Mouse (Mus musculus) Patski (cell line): ENCODE data around the gene Ptpn11. TPM values are rescaled to one million over a fixed set of nuclear protein-coding genes. Genes with fewer than 3 reads are reported as not detected.

ENCODE experiments used
- ATAC-seq: fragments of 100-300 bp; one replicate; pipeline ENCODE4 v1.8.0; 2021
- CTCF ChIA-PET: fragments of 350-600 bp; sonication (Branson Sonifier 250); formaldehyde crosslinking; loops from one replicate; lab custom pipeline; 2022; ENCODE audit warnings: inconsistent platforms; lab: Charles Lee
- POLR2A ChIA-PET: fragments of 350-600 bp; sonication (Branson Sonifier 250); formaldehyde crosslinking; loops from one replicate; lab custom pipeline; 2022; ENCODE audit warnings: antibody characterized with exemption, inconsistent platforms; lab: Charles Lee
- DNase-seq: peaks from one replicate; pipeline ENCODE4 v3.0.0-alpha.2; 2011; ENCODE audit warnings: low read depth, low spot score
- H3K27me3 ChIP-seq: fragments of 371-371 bp; one replicate; pipeline ENCODE4 v1.5.1; 2021
- CTCF ChIP-seq: fragments of 100-300 bp; IDR thresholded peaks from one replicate; pipeline ENCODE4 v1.5.1; 2021
- in situ Hi-C: fragments of 300-500 bp; cut with MboI; formaldehyde crosslinking; loops from 3 replicates; pipeline ENCODE4 v1.11.1; 2018; ENCODE audit warnings: low pct_unique_long_range_greater_than_20kb, mixed read lengths
- polyA plus RNA-seq: library from polyadenylated mRNA; unstranded; gene quantifications from one replicate; pipeline ENCODE4 v1.2.3, GENCODE M21; 2021

The Ptpn11 gene
- polyA plus RNA-seq, 1 experiment from 2014 or later: 131 TPM

DNA sequence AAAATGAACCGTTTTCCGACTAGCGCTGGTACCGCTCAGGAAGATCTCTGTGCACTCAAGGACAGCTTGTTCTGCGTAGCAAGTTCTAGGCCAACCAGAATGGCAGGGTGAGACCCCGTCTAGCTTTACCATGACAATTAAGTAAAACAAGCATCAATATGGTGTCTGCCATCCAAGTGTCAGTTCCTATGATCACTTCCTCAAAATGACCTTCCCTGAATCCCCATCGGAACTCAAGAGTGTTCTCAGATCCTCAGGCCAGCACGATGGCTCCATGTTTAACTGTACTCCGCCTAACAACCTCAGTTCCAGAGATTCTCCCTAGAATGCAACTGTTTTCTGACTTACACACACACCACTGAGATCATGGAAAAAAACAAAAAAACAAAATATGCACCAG lies 2.9 kb downstream of the Ptpn11 start:
- ChIA-PET CTCF (no interaction called here), POLR2A (no interaction called here)
- no peak for ATAC-seq
- H3K27me3 ChIP-seq: no peaks in the 10 kb centered on the region
- DNase-seq: no peak
- TF ChIP-seq CTCF: no peak
- in situ Hi-C loops: loop anchor here (25.0 kb wide), 1 partner anchor 676 kb away; the partner anchor contains the start of genes Plbd2 and Slc8b1

DNA sequence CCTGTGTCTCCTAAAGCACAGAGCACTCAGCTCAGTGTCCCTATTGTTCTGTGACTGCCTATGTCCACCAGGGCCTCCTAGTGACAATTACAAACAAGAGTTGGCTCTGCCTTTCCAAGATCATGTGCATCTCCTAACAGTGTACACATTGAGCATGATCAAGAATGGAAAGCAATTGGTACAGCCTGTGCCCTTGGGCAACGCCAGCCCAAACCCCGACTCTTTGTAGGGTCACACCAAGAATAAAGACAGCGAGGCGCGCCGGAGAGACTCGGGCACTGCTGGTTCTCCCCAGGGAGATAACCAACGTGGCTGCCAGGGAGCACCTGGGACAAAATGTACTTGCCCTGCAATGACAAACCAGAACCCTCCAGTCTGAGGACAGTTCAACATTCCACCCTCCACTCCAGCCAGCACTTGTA lies 3.6 kb downstream of the Ptpn11 start:
- no peak for ATAC-seq
- H3K27me3 ChIP-seq: no peaks in the 10 kb centered on the region
- ChIA-PET POLR2A (no interaction called here), CTCF (no interaction called here)
- DNase-seq: no peak
- no peak for TF ChIP-seq CTCF
- in situ Hi-C loops: loop anchor here (25.0 kb wide), 1 partner anchor 675 kb away; the partner anchor contains the start of genes Plbd2 and Slc8b1

DNA sequence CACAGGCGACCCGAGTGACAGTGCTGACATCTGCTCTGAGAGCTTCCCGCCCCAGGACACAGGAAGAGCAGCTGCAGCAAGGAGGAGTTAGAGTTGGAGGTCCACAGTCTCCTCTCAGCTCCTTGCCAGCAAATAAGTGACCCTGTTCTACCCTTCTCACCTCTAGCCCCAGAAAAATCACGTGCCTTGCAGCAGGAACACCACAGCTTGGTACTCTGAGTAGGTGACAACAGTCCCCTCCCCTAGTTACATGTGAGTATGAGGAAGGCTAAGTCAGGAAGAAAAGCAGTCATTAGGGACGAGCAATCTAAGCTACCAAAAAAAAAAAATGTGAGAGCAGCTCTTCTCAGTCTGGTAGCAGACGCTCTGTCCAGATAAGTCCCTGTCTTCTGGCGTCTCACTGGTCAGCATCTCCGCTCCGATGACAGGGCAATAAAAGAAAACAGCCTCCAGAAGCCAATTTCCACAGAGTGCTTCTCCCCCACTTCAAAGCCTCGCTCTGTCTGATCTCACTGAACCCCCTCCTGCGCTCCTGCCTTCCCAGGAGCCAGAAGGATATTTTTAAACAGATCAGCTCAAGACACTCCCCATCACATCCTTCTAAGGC lies 6.1 kb downstream of the Ptpn11 start:
- no peak for TF ChIP-seq CTCF
- in situ Hi-C loops: loop anchor here (25.0 kb wide), 1 partner anchor 673 kb away; the partner anchor contains the start of genes Plbd2 and Slc8b1
- H3K27me3 ChIP-seq: no peaks in the 10 kb centered on the region
- no peak for ATAC-seq
- CTCF ChIA-PET: interaction anchor here (1.2 to 2.9 kb wide), 2 partner anchors 12 to 36 kb away, joined by 4 to 13 read pairs; no protein-coding TSS in a partner anchor
- DNase-seq: no peak
- POLR2A ChIA-PET: interaction anchor here (0.9 kb wide), 1 partner anchor 7 kb away, joined by 3 read pairs; no protein-coding TSS in a partner anchor

DNA sequence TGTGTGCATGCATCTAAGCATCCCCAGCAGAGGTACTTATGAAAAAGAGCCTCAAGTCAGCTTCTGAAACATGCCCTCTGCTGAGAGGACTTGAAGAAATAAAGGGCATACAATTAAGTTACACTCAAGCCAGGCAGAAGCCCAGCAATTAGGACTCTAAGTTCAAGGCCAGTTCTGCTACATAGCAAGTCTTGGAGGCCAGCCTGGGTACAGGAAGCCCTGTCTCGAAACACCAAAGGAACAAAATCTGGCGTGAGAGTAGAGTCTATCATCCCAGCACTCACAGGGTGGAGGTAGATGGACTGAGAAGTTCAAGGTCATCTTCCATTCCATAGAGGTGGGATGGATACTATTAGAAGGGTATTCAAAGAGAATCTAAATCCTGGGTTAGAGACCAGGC lies 6.8 kb downstream of the Ptpn11 start:
- no peaks in the 10 kb centered on the region for H3K27me3 ChIP-seq
- no peak for TF ChIP-seq CTCF
- in situ Hi-C loops: loop anchor here (25.0 kb wide), 1 partner anchor 672 kb away; the partner anchor contains the start of genes Plbd2 and Slc8b1
- no peak for DNase-seq
- CTCF ChIA-PET: interaction anchor here (2.9 kb wide), 1 partner anchor 11 kb away, joined by 13 read pairs; no protein-coding TSS in a partner anchor
- ATAC-seq: no peak
- POLR2A ChIA-PET: no interaction called here

DNA sequence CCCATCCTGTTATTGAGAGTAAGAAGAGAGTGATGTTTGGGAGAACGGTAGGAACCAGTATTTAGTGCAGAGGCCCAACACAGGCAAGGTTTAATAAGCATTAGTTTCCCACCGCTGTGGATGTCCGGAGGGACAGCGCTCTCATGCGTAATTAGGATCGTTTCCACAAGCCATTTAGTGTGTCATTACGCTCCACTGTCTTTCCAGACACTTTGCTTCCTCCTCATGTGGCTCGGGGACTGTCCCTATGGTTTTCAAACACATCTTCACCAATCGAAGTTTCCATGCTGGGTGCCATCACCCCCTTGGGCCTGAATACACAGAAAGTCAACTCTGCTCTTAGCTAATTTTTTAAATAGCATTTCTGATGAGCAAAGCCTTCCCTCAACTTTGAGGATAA lies 7.9 kb downstream of the Ptpn11 start:
- CTCF ChIA-PET: interaction anchor here (2.9 kb wide), 1 partner anchor 10 kb away, joined by 13 read pairs; no protein-coding TSS in a partner anchor

DNA sequence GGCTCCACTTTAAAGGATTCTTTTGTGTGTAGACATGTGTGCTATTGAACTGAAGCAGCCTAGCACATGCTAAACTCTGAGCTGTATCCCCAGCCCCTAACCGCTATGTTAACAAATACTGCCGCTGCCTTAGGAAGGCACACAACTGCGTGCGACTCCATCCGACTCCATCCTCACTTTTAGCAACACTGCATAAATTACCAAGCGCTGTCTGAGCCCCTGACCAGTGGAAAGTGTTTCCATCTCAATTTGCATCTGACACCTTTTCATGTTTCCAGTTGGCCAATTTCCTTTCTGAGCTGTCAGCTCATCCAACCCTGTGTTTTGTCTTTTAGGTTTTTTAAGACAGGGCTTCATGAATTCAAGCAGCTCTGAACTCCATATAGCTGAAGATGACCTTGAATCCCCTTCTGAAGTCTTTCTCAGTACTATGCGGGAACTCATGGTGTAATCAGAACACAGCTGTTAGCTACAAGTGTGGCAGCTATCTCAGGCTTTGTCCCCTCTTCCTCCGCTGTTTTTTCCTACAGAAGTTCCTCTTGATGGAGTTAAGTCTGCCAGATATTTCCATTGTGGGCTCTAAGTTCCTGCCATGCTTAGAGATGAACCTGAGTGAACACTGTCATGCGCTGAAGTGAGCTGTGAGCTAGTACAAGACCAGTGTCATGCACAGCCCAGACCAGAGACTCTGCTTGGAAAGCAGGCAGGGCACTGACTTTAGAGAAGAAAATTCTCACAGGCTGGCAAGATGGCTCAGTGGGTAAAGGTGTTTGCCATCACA lies 11.9 kb downstream of the Ptpn11 start:
- in situ Hi-C loops: loop anchor here (25.0 kb wide), 1 partner anchor 667 kb away; the partner anchor contains the start of genes Plbd2 and Slc8b1
- POLR2A ChIA-PET: interaction anchor here (1.1 to 1.7 kb wide), 3 partner anchors 11 to 43 kb away, joined by 3 to 6 read pairs (median 5); no protein-coding TSS in a partner anchor
- no peak for DNase-seq
- TF ChIP-seq CTCF: no peak
- CTCF ChIA-PET: interaction anchor here (1.0 to 1.9 kb wide), 3 partner anchors 11 to 21 kb away, joined by 3 to 6 read pairs (median 5); no protein-coding TSS in a partner anchor
- ATAC-seq: no peak
- H3K27me3 ChIP-seq: no peaks in the 10 kb centered on the region

More for the DNA sequence above, 7.9 kb downstream of the Ptpn11 start:
- ATAC-seq (no peak), DNase-seq (no peak)
- no peak for TF ChIP-seq CTCF
- in situ Hi-C loops: loop anchor here (25.0 kb wide), 1 partner anchor 671 kb away; the partner anchor contains the start of genes Plbd2 and Slc8b1
- POLR2A ChIA-PET: no interaction called here
- H3K27me3 ChIP-seq: no peaks in the 10 kb centered on the region

DNA sequence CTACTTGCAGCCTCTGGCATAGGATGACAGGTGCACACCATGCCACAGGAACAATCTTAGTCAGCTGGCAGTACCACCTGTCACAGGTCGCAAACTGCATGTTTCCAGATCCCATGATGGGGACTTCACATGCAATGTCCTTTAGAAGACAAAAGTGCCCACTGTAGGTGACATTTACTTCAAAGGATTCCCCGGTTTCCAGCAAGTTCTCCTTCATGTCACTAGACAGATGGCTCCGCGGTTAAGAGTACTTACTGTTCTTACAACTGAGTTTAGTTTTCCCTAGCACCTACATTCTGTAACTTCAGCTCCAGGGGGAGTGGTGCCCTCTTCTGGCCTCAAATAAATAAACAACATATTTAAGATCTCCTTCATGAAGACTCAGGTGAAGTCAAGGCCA lies 18.4 kb downstream of the Ptpn11 start:
- DNase-seq (no peak), ATAC-seq (no peak)
- H3K27me3 ChIP-seq: no peaks in the 10 kb centered on the region
- ChIA-PET CTCF (interaction anchor here (0.8 to 3.0 kb wide), 4 partner anchors 8 to 17 kb away, joined by 3 to 13 read pairs (median 5); no protein-coding TSS in a partner anchor), POLR2A (no interaction called here)
- in situ Hi-C loops: no loop called here
- TF ChIP-seq CTCF: peak; percentile 64

DNA sequence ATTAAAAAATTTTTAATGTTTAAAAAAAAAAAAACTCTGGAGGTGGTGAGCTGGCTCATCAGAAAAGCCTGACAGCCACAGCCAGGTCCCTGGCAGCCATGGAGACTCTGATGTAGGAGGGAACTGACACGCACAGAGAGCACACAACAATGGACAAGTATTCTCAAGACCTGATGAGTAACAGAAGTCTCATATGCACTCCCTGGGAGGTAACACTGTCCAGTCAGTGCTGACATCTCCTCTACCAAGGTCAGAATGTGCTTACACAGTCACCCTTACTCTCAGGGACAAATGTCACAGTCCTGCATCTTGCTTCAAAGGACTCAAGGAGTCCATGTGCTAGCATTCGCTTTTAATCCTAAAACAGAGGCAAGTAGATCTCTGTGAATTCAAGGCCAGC lies 21.6 kb downstream of the Ptpn11 start:
- peak; percentile 77 for DNase-seq
- TF ChIP-seq CTCF: no peak
- ATAC-seq: peak; percentile 78
- H3K27me3 ChIP-seq: no peaks in the 10 kb centered on the region
- in situ Hi-C loops: no loop called here
- ChIA-PET POLR2A (interaction anchor here (0.6 kb wide), 1 partner anchor 21 kb away, joined by 4 read pairs; no protein-coding TSS in a partner anchor), CTCF (interaction anchor here (1.2 to 1.5 kb wide), 2 partner anchors 11 to 14 kb away, joined by 3 read pairs; no protein-coding TSS in a partner anchor)

DNA sequence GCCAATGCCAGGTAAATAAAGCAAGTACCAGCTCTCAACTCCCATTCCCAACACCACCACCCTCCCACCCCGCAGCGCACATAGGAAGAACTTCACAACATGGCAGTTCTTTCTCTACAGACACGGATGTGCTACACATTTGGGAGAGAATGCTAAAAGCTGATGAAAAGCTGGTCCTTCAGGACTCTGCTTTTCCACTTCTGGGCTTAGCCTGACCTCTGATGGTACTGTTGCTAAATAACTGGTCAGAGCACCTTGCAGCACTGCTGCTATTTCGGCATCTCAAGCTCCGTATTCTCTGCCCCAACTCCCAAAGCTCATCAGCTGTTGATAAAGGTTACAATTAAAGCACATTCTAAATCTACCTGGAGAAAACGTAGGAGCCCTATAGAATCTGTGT lies 24.3 kb downstream of the Ptpn11 start:
- H3K27me3 ChIP-seq: no peaks in the 10 kb centered on the region
- POLR2A ChIA-PET: no interaction called here
- in situ Hi-C loops: no loop called here
- no peak for DNase-seq
- no peak for ATAC-seq
- TF ChIP-seq CTCF: no peak
- CTCF ChIA-PET: interaction anchor here (1.3 to 2.2 kb wide), 3 partner anchors 8 to 17 kb away, joined by 3 to 9 read pairs (median 5); no protein-coding TSS in a partner anchor

DNA sequence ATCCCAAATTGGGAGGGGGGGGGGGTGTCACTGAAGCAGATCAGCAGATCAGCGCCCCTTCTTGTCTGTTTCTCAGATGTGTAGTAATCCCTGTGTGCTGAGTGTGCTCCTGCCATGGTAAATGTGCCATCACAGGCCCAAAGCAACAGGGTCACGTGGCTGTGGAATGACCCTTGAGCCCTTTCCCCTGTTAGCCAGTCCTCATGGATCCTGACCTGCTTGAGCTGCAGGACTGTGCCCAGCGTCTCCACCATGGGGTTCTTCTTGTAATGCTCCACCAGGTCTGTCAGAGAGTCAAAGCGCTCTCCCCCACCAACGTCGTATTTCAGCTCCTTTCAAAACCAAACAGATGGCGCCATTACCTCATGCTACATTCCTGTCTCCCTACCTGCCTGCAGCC lies 28.3 kb downstream of the Ptpn11 start:
- ChIA-PET CTCF (no interaction called here), POLR2A (no interaction called here)
- DNase-seq (no peak), ATAC-seq (no peak)
- no peak for TF ChIP-seq CTCF
- no peaks in the 10 kb centered on the region for H3K27me3 ChIP-seq
- in situ Hi-C loops: no loop called here
